Mouse (Mus musculus) cerebellum, adult 11 months (tissue): ENCODE results near the gene Ercc4.
"Not testable (repeated sequence)": the region's sequence is repeated elsewhere in the genome, so short reads cannot be mapped to it uniquely, and the experiment has no call there.

ENCODE experiments used
- DNase-seq: peaks from one replicate; pipeline ENCODE4 v3.0.0; 2022

The Ercc4 gene

GRCm38 (mm10) chr16:13109156-13109989, at the start of gene Ercc4:
Ercc4 (plus strand) TSS chr16:13109684.
- peak; percentile 98 for DNase-seq

GRCm38 (mm10) chr16:13061113-13061512, 48.4 kb upstream of the Ercc4 start:
- no peak for DNase-seq

GRCm38 (mm10) chr16:13074176-13074575, 35.3 kb upstream of the Ercc4 start:
- no peak for DNase-seq

- DNase-seq: no peak
Measured at GRCm38 (mm10) chr16:13080161-13080560, 29.3 kb upstream of the Ercc4 start.

- DNase-seq: no peak
Measured at GRCm38 (mm10) chr16:13083155-13083798, 26.2 kb upstream of the Ercc4 start.

GRCm38 (mm10) chr16:13108356-13108755, 1.1 kb upstream of the Ercc4 start:
- DNase-seq: no peak

GRCm38 (mm10) chr16:13109990-13110595, 609 bp downstream of the Ercc4 start:
- DNase-seq: no peak

- DNase-seq: no peak
Measured at GRCm38 (mm10) chr16:13114821-13115220, 5.3 kb downstream of the Ercc4 start.

GRCm38 (mm10) chr16:13115466-13115865, 6.0 kb downstream of the Ercc4 start:
- not testable (repeated sequence) for DNase-seq

- DNase-seq: peak; percentile 23
Measured at GRCm38 (mm10) chr16:13117299-13117966, 7.9 kb downstream of the Ercc4 start.

GRCm38 (mm10) chr16:13117967-13118430, 8.5 kb downstream of the Ercc4 start:
- DNase-seq: no peak

GRCm38 (mm10) chr16:13118754-13119294, 9.3 kb downstream of the Ercc4 start:
- DNase-seq: no peak

GRCm38 (mm10) chr16:13119641-13120350, 10.3 kb downstream of the Ercc4 start:
- DNase-seq: no peak

GRCm38 (mm10) chr16:13125357-13125756, 15.9 kb downstream of the Ercc4 start:
- no peak for DNase-seq

GRCm38 (mm10) chr16:13127566-13127965, 18.1 kb downstream of the Ercc4 start:
- DNase-seq: no peak

- no peak for DNase-seq
Measured at GRCm38 (mm10) chr16:13130412-13130811, 20.9 kb downstream of the Ercc4 start.

GRCm38 (mm10) chr16:13141220-13141619, 31.7 kb downstream of the Ercc4 start:
- no peak for DNase-seq

GRCm38 (mm10) chr16:13143932-13144331, 34.4 kb downstream of the Ercc4 start:
- DNase-seq: no peak

GRCm38 (mm10) chr16:13144682-13145410, 35.4 kb downstream of the Ercc4 start:
- DNase-seq: no peak

GRCm38 (mm10) chr16:13146231-13146630, 36.7 kb downstream of the Ercc4 start:
- DNase-seq: no peak

- DNase-seq: no peak
Measured at GRCm38 (mm10) chr16:13147810-13148555, 38.5 kb downstream of the Ercc4 start.
